Mouse (Mus musculus): Measurements from ENCODE around the gene Camta1.

Camta1 gene

GRCm38 (mm10) chr4:151738875-151739274 is 122.8 kb downstream of the Camta1 start:
- DNase-seq (ENCODE audit: low spot score in 2 of 2): no peak

- no peak for DNase-seq (ENCODE audit: low spot score in 2 of 2)
Observed at GRCm38 (mm10) chr4:151738280-151738679, 123.4 kb downstream of the Camta1 start.

GRCm38 (mm10) chr4:151732668-151733067 is 129.0 kb downstream of the Camta1 start:
- no peak for DNase-seq (ENCODE audit: low spot score in 2 of 2)

GRCm38 (mm10) chr4:151730037-151730759 is 131.5 kb downstream of the Camta1 start:
- no peak for DNase-seq (ENCODE audit: low spot score in 2 of 2)

GRCm38 (mm10) chr4:151729116-151729515 is 132.6 kb downstream of the Camta1 start:
- no peak for DNase-seq (ENCODE audit: low spot score in 2 of 2)

- DNase-seq (ENCODE audit: low spot score in 2 of 2): peak in 1 of 2 experiments; percentile 43
Observed at GRCm38 (mm10) chr4:151728391-151729065, 133.1 kb downstream of the Camta1 start.

- DNase-seq (ENCODE audit: low spot score in 2 of 2): no peak
Observed at GRCm38 (mm10) chr4:151726396-151726795, 135.3 kb downstream of the Camta1 start.

- no peak for DNase-seq (ENCODE audit: low spot score in 2 of 2)
Observed at GRCm38 (mm10) chr4:151724897-151725296, 136.8 kb downstream of the Camta1 start.

- no peak for DNase-seq (ENCODE audit: low spot score in 2 of 2)
Observed at GRCm38 (mm10) chr4:151720722-151721467, 140.8 kb downstream of the Camta1 start.

- DNase-seq (ENCODE audit: low spot score in 2 of 2): no peak
Observed at GRCm38 (mm10) chr4:151718866-151719475, 142.7 kb downstream of the Camta1 start.

GRCm38 (mm10) chr4:151717864-151718263 is 143.8 kb downstream of the Camta1 start:
- DNase-seq (ENCODE audit: low spot score in 2 of 2): no peak

GRCm38 (mm10) chr4:151713714-151714113 is 148.0 kb downstream of the Camta1 start:
- no peak for DNase-seq (ENCODE audit: low spot score in 2 of 2)

GRCm38 (mm10) chr4:151711406-151711805 is 150.3 kb downstream of the Camta1 start:
- no peak for DNase-seq (ENCODE audit: low spot score in 2 of 2)

GRCm38 (mm10) chr4:151710522-151710921 is 151.2 kb downstream of the Camta1 start:
- DNase-seq (ENCODE audit: low spot score in 2 of 2): no peak

GRCm38 (mm10) chr4:151709269-151709668 is 152.4 kb downstream of the Camta1 start:
- no peak for DNase-seq (ENCODE audit: low spot score in 2 of 2)

- DNase-seq (ENCODE audit: low spot score in 2 of 2): no peak
Observed at GRCm38 (mm10) chr4:151703069-151703735, 158.5 kb downstream of the Camta1 start.

GRCm38 (mm10) chr4:151702463-151702862 is 159.2 kb downstream of the Camta1 start:
- no peak for DNase-seq (ENCODE audit: low spot score in 2 of 2)

- no peak for DNase-seq (ENCODE audit: low spot score in 2 of 2)
Observed at GRCm38 (mm10) chr4:151695984-151696383, 165.7 kb downstream of the Camta1 start.

GRCm38 (mm10) chr4:151694531-151694930 is 167.1 kb downstream of the Camta1 start:
- no peak for DNase-seq (ENCODE audit: low spot score in 2 of 2)

GRCm38 (mm10) chr4:151694047-151694446 is 167.6 kb downstream of the Camta1 start:
- no peak for DNase-seq (ENCODE audit: low spot score in 2 of 2)

- DNase-seq (ENCODE audit: low spot score in 2 of 2): peak in 1 of 2 experiments; percentile 5
Observed at GRCm38 (mm10) chr4:151690041-151690440, 171.6 kb downstream of the Camta1 start.

Measured in left cerebral cortex, adult 9 months (tissue).